Mouse (Mus musculus) 416B (cell line): Measurements from ENCODE around the gene Zcchc2.

Experiments used
- DNase-seq: peaks from one replicate; pipeline ENCODE4 v3.0.0; 2011; ENCODE audit warnings: low read depth

Gene Zcchc2

GRCm38 (mm10) chr1:106036861-106037599 lies 46.8 kb downstream of the Zcchc2 start:
- DNase-seq: peak; percentile 63

DNA sequence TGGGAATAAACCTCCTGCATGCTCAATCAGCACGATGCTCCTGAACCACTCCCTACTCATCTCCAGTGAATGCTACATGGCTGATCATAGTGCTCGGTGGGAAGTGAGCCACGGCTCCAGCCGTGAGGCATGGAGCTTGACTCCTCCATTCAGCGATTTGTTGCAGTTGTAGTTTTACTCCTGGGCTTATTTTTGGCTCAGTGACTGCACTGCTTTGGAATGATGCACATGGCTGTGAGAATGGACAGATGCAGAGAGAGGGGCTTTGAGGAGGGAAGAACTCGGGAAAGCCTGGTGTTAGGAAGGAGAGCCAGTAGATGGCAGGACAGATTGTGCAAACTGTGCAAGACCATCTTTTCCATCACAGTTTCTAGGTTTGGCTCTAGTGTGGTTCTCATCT lies 49.1 kb downstream of the Zcchc2 start:
- DNase-seq: no peak

DNA sequence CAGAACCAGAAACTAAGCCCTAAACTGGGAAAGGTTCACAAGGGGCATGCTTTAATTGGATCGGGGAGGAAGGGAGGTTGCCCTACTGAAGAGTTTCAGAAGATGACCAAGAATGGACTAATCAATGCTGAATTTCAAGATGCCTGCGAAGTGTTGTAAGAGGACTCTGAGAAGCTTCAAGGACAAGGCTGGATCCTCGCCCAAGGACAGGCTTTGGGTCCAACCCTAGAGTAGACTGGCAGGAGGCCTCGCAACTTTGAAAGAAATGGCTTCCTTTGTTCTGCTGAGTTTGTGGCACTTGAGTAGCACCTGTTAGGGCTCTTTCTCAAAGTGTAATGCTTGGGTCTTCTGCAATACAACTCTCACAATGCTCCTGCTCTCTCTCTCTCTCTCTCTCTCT lies 50.1 kb downstream of the Zcchc2 start:
- no peak for DNase-seq

GRCm38 (mm10) chr1:106042221-106042620 lies 52.0 kb downstream of the Zcchc2 start:
- DNase-seq: no peak

DNA sequence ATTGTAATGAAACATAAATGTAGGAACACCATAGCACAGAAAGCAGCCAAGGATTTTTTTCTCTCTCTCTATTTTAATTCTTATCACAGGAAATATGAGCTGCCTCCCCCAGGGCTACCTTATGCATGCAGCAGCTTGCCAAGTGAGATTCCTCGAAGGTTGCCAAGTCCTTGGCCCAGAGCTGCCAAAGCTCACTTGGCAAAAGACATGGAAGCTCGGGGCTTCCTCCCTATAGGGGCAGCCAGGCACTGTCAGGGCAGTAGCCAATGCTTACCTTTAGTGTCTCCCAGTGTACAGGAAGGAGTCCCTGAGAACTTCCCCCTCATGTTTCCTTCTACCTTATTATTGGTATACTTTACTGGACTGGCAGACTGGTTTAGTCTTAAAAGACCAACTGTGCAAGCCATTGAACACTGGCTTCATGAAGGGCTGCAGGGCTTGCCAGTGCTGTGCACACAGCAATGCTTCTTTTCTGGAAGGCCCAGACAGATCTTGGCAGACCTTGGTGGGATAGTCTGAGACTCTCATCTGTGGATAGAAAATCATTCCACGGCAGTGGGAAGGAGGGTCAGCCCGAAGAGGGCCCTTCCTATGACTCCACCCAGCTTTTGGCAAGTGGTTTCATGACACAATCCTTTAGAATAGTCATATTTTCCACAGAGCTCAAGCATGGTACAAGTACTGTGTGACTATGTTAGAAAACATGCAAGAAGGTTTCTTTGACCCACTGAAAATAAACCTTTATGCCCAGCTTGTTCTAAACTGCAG lies 53.0 kb downstream of the Zcchc2 start:
- DNase-seq: peak; percentile 28

DNA sequence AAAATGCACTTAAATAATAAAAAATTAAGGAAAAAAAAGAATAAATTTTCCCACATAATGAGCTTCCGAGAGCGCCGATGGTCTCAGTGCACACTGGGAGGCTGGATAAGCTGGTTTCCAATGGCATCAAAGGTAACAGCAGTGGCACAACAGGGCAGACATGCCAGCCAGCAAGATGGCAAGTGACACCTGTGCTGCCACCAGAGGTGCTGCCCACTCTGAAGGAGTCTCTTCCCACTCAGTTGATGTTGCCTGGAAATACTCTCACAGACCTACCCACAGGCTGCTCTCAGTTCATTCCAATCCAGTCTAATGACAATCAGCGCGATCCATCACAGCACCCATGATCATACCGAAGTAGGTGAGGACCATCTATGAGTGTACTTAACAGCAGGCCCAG lies 58.8 kb downstream of the Zcchc2 start:
- DNase-seq: no peak

DNA sequence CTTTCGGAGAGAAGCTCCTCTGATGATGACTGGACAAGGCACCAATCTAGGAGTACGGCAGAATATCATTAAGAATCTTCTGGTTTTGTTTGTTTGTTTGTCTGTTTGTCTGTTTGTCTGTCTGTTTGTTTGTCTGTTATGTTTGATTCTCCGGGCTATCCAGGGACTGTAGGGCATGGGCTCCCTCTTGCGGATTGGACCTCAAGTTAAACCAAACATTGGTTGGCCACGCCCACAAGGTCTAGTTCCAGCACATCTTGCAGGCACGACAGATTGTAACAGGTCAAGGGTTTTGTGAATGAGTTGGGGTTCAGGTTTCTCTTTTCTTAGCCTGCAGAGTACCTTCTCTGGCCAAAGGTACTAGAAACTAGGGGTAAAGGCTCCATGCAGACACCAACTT lies 64.8 kb downstream of the Zcchc2 start:
- no peak for DNase-seq

- no peak for DNase-seq
These were observed 68.1 kb downstream of the Zcchc2 start for GRCm38 (mm10) chr1:106058355-106058754.

DNA sequence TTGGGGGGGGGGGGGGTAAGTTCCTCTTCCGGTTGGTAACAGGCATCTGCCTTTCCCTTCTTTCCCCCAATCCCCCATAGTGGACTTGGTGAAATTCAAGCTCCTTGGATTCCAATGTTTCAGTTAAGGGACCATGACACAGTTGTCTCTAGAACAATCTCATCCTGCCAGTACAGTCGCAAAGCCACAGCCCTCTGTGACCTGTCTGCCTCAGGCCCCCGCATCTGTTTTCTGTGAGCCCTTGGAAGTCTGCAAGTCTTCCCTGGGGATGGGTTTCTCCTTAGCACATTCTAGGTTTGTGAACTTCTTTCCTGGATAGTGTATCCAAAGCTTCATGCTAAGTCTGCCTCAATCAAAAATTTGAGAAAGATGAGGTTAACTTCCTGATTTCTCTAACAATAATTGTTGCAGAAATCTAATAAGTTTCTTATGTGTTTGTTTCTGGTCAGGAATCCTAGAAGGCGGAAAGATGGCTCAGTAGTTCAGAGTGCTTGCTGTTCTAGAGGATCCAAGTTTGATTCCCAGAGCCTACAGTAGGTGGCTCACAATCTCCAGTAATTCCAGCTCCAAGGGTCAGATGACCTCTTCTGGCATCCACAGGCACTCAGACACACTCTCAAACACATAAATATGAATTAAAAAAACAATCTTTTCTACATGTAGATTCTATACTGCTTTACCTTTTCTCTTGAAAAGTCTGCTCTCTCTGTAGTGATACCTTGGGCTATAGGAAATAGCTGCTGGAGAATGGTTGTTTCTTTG lies 69.5 kb downstream of the Zcchc2 start:
- DNase-seq: no peak

DNA sequence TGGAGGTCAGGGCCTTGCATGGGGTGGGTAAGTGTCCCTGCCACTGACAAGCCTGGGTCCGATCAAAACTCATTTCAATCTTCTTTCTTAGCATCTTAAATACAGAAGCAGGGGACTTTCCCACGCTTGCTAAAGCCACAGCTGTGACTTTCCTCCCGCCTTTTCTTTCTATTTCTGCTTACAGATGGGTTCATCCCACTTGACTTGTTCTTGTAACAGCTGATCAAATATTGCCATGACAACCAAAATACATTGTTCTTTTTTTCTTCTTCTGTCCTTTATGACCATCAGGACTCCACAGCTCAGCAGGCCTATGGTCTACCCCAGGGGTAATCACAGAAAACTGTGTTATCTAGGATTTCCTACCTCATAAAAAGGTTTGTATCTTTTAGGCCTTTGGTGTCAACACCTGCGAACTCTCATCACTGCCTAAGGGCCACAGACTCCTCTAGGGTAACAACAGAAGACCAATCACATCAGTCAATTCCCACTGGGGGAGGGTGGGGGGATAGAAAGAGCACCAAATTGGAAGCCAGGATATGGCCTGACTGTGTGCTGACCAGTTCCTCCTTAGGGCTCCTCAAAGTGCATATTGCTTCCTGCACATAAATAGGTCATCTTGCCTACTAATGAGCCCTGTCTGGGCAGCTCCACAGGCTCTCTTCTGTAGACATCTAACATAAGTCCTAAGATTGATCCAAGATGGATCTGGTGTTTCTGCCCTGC lies 71.1 kb downstream of the Zcchc2 start:
- DNase-seq: no peak

- DNase-seq: no peak
These were observed 72.8 kb downstream of the Zcchc2 start for GRCm38 (mm10) chr1:106062891-106063590.

- no peak for DNase-seq
These were observed 73.5 kb downstream of the Zcchc2 start for GRCm38 (mm10) chr1:106063591-106064170.

GRCm38 (mm10) chr1:106064291-106064690 lies 74.1 kb downstream of the Zcchc2 start:
- no peak for DNase-seq

DNA sequence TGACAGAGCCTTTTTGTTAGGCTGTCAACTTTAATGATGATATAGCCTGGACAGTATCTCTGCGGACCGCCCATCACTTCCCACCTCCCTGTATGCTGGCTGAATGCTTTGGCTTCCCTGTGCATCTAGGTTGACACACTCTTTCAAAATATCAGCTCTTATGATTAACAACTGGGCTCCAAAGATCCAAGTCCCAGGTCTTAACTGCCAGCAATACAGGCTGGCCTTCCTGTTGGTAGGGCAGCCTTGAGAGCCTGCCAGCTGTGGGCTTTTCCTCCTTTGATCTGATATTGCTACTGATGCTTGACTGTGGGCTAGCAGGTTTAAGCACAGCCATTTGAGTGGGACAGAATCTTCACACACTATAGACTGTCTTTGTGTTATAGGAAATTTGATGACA lies 74.5 kb downstream of the Zcchc2 start:
- no peak for DNase-seq

GRCm38 (mm10) chr1:106065679-106066078 lies 75.5 kb downstream of the Zcchc2 start:
- DNase-seq: no peak

DNA sequence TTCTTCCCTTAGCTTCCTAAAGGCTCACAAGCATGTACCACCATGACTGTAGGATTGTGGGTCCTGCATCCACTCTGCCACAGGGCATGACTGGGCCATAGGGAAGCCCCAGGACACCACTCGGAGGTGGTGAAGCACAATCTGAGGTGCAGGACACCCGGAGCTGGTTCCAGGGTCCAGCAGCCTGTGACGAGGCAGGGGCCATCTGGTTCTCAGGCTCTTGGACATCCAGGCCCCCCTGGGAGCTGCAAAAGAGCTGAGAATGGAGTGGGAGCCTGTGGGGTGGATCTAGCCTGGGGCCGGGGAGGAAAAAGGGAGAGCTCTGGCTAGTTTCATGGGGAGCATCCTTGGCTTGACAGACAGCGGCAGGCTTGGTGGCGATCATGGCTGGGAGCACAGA lies 77.1 kb downstream of the Zcchc2 start:
- DNase-seq: no peak

DNA sequence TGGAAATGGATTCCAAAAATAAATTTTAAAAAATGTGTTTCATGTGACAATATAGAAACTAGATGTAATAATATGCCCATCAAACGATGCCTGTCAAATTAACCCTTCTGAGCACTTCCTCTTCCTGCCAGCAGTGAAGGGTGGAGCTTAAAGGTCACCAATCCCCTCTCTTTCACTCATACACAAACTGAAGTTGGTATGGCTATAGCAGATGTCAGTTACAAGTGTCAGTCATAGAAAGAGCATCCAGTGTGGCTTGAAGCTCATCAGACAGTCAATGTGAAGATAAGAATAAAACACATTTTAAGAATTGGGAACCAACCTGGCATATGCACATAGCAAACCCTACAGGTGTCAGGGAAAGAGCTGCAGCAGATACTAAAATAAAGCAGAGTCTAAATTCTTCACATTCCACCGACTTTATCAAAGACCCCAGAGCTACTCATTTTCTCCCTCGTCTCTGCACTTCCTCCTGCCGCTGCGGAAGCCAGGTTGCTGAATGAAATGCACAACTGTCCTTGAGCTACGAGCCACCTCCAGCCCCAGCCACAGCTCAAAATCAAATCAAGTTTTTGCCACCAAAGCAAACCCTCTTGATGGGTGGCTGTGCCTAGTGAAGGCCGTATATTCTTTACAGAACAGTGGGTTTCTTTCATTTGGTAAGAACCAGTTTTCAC lies 79.8 kb downstream of the Zcchc2 start:
- DNase-seq: no peak

- no peak for DNase-seq
These were observed 80.6 kb downstream of the Zcchc2 start for GRCm38 (mm10) chr1:106070814-106071213.

GRCm38 (mm10) chr1:106071237-106072070 lies 81.2 kb downstream of the Zcchc2 start:
- DNase-seq: peak; percentile 77

GRCm38 (mm10) chr1:106072071-106072440 lies 81.8 kb downstream of the Zcchc2 start:
- DNase-seq: no peak
